Mouse (Mus musculus) urinary bladder, postnatal 36 days (tissue): ENCODE measurements around the gene Cfap57.
A peak's percentile ranks its signal among the peaks of the same experiment; 100 is the strongest.

Source experiments
- DNase-seq, 2 experiments: peaks; one replicate each; pipeline ENCODE4 v3.0.0; 2022; ENCODE audit warnings: low spot score in 2 of 2, mixed read lengths in 1 of 2

Gene Cfap57

DNA sequence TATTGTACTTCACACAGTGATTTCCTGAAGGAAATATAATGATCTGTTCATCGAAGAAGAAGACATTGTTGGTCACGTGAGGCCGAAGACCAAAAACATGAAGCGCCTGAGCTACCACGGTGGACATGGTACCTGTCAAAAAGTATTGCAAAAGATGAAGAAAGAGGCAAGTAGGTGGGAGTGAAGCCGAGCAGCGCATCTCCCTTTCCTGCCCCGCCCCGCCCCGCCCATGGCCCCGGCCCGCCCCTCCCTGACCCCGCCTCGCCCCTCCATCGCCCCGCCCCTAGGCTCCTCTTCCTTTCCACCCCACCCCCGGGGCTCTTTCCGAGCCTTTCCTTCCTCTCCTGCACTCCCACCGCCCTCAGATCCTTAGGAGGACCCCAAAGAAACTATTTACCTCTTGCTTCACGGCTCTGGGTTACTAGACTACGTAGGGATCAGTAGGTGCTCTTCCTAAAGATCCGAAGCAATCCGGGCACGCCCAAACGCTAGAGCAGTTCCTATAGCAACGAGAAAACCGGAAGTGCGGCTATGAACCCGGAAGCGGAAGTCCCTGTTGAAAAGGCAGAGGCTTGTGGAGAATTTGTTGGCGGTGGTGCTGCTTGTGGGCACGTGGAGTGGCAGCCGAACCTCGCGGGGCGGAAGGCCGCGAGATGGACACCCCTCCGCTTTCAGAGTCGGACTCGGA is at the start of gene Cfap57, which contains the start of gene Ebna1bp2:
TSS of gene Cfap57 (minus strand) at position 499 of the 688 bp plus-strand sequence.
TSS of gene Ebna1bp2 (plus strand) at position 521 of the 688 bp plus-strand sequence.
- peak; percentile 87 to 89 for DNase-seq

GRCm38 (mm10) chr4:118658652-118659051 is 38.1 kb upstream of the Cfap57 start, which contains the start of gene Olfr62:
Gene Olfr62, plus strand, starts transcription at chr4:118658952.
- DNase-seq = no peak

GRCm38 (mm10) chr4:118645234-118645633 is 24.7 kb upstream of the Cfap57 start:
- peak; percentile 39 to 44 for DNase-seq

GRCm38 (mm10) chr4:118642346-118643190 is 22.0 kb upstream of the Cfap57 start:
- DNase-seq = no peak

DNA sequence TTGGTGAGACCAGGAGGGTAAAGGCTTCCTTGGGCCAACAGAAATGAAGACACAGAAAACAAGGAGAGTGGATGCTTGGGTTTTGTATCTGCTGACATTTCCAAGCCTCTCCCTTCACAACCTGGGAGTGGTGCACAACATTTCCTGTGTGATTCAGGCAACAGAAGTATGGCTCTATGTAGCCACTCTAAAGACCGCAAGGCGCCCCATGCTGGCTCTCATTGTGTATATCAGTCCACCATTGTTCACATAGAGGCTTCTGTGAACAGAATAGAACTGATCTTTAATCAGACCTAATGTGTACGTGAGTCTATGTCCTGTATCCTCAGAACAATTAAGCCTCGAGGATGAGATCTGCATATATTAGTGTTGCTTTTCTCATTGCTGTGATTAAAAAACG is 9.7 kb upstream of the Cfap57 start:
- DNase-seq = no peak

GRCm38 (mm10) chr4:118621781-118622180 is 1.2 kb upstream of the Cfap57 start:
- DNase-seq = no peak

- DNase-seq = no peak
These were observed 367 bp upstream of the Cfap57 start for GRCm38 (mm10) chr4:118620967-118621320.

- no peak for DNase-seq
These were observed 5.2 kb downstream of the Cfap57 start for GRCm38 (mm10) chr4:118615412-118615811.

DNA sequence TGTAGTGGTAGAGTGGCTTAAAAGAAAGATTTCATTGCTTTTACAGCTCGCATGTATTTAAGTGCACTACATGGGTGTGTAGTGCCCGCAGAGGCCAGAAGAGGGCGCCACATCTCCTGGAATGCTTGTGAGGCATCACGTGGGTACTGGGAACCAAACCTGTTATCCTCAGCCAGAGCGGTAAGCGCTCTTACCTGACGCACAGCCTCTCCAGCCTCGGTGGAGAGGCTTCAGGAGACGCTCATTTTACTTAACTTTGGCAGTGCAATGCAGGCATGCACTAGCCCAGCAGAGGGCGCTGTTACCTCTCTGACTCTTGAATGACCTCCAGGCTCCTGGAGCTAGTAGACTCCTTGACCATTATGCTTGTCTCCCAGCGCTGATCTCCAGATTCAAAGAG is 8.0 kb downstream of the Cfap57 start:
- peak; percentile 7 to 9 for DNase-seq

DNA sequence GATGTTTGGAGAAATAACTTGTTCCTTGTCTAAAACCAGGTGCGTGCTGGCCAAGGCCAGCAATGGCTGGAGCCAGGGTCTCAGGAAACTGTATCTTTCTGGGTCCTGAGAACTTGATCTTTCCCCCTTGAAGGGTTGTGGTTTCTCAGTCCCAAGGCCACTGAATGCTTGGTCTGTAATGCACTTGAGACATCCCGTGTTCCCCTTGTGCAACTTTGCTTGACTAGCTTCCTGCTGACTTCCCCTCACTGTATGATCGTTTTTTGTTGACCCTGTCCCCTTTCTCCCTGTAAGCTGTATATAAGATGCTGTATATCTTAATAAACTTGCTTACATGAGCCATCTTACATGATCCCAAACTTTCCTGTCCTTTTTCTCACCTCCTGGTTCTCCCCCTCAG is 10.7 kb downstream of the Cfap57 start:
- DNase-seq = no peak

DNA sequence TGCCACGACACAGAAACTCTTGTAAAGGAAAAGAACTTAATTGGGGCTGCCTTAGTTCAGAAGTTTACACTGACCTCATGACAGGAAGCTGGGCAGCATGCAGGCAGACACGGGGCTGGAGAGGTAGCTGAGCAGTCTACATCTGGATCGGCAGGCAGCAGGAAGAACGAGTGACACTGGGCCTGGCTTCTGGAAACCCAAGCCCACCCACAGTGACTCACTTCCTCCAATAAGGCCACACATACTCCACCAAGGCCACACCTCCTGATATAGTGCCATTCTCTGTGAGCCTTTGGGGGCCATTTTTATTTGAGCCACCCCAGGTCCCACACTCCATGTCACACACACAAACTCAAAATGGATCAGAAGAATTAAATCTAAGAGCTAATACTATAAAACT is 16.5 kb downstream of the Cfap57 start:
- no peak for DNase-seq

GRCm38 (mm10) chr4:118589733-118590130 is 30.8 kb downstream of the Cfap57 start:
- DNase-seq = no peak

DNA sequence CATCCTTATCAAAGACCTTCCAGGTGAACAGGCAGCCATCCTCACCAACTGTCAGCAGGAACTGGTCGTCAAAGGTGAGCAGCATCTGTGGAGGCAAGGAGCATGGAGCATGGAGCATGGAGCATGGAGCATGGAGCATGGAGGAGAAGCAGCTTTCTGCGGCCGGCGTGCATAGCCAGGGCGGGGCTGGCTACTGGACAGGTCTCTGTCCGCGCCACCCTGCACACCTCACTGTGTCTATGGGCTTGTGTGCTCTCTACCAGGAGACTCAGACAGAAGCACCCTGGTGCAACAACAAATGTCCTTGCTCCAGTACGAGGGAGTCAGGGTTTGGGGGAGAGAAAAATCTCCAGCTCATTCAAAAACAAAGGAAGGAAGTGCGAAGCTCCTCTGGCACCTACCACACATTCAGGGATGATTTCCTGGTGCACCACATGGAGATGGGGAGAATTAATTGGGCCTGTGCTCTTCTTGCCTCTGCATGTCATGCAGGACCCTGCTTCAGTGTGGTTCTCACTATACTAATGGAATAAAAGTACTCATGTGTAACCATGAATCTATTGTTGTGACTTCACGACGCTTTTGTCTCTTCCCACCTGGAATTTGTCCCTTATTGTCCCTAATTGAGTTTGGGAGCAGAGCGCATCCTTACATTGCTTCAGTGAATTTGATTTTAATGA is 31.4 kb downstream of the Cfap57 start:
- DNase-seq = no peak

DNA sequence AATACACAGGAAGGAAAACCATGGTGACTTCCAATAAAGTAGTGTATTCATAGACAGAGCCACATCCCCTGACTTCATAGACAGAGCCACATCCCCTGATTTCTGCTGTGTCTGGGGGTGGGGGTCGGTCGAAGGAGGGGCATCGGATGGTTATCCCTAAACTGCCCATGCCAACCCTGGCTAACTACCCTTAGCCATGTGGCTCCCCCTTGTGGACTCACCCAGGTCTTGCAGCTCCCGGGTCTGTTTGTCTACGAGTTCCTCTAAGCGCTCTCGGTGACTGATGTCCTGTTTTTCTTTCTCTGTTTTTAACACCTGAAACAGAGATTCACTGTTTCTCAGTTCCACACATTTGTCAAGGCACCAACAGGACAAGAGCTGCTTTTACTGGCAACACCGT is 37.9 kb downstream of the Cfap57 start:
- no peak for DNase-seq

- DNase-seq = no peak
These were observed 39.1 kb downstream of the Cfap57 start for GRCm38 (mm10) chr4:118581508-118581907.

- no peak for DNase-seq
These were observed 41.3 kb downstream of the Cfap57 start for GRCm38 (mm10) chr4:118579313-118579712.

DNA sequence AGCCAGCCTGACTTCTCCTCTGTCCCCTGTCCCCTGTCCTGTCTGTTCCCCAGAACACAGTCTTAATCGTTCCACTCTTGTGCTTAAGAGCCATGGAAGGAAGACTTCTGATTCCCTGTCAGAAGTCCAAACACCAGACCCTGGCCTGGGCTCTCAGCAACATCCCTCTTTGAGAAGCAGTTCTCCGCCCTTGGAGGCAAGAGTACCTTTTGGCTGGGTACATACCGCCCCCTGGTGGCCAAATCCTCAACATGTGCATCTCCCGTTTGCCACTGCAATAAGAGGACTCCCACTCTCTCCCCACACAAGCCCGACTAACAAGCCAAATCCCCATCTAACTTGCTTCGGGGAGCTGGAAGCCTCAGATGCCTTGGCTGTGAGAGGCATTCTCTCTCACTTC is 44.5 kb downstream of the Cfap57 start:
- peak; percentile 71 to 81 for DNase-seq

DNA sequence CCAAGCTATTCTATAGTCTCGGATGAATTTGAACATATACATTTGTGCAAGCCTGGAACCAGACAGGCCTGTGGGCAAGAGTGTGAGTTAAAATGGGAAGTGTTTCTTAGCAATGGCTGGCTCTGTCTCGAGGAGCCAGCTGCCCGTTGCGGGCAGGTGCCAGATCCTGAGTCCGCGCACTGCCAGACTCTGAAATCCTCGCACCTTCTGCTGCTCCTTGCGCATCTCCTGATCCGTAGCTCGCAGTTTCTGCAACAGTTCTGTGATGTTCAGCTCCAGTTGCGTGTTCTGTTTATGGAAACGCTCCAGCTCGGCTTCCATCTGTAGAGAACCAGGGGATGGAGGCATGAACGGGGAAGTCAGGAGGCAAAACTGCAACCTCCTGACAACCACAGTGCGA is 49.1 kb downstream of the Cfap57 start:
- DNase-seq = no peak

GRCm38 (mm10) chr4:118569320-118569719 is 51.3 kb downstream of the Cfap57 start:
- no peak for DNase-seq

DNA sequence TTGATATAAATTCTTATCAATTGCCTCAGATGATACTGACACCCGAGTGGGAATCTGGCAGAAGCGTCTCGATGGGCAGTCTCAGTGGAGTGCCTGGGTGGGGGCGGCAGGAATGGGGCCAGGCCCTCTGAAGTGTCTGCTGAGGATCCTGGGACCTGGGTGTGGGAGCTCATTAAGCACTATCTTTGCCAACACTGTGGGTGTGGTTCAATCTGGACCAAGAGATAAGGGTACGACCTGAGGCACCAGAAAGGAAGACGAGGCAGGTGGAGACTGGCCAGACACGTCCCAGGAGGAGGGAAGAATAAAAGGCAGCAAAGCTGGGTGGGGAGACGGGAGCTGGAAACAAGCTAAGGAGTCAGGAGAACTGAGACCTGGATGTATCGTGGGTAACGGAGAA is 51.9 kb downstream of the Cfap57 start:
- DNase-seq = no peak

- DNase-seq = peak; percentile 32 to 56
These were observed 54.4 kb downstream of the Cfap57 start for GRCm38 (mm10) chr4:118566161-118566676.

GRCm38 (mm10) chr4:118564926-118565279 is 55.7 kb downstream of the Cfap57 start:
- DNase-seq = no peak
